Mouse (Mus musculus) kidney, embryonic 14.5 days (tissue): ENCODE measurements around the gene Ptgdr2. TPM values are rescaled to one million over a fixed set of nuclear protein-coding genes. Genes with fewer than 3 reads are reported as not detected.

Source experiments
- ATAC-seq: fragments of 200-750 bp; cut with Nextera tagmentation; 2 replicates; pipeline ENCODE4 v1.8.0; 2017; ENCODE audit warnings: moderate number of reproducible peaks, mild to moderate bottlenecking, moderate TSS enrichment, moderate library complexity; ENCODE audit not compliant: low FRiP score, low TSS enrichment
- H3K27ac ChIP-seq: fragments of 300-500 bp; sonication (generic); 2 replicates; pipeline ENCODE4 v1.5.1; 2014; ENCODE audit warnings: low read depth, mild to moderate bottlenecking, low read length, moderate library complexity, mixed read lengths
- H3K27me3 ChIP-seq: fragments of 300-500 bp; sonication (generic); 2 replicates; pipeline ENCODE4 v1.6.1; 2014; ENCODE audit warnings: mild to moderate bottlenecking, low read length; ENCODE audit not compliant: control insufficient read depth, insufficient read depth
- H3K36me3 ChIP-seq: fragments of 300-500 bp; sonication (generic); 2 replicates; pipeline ENCODE4 v1.6.1; 2014; ENCODE audit warnings: low read length, mixed read lengths; ENCODE audit not compliant: control insufficient read depth, insufficient read depth
- H3K4me1 ChIP-seq: fragments of 300-500 bp; sonication (generic); 2 replicates; pipeline ENCODE4 v1.6.1; 2014; ENCODE audit warnings: low read length, mixed read lengths; ENCODE audit not compliant: control insufficient read depth, insufficient read depth
- H3K4me2 ChIP-seq: fragments of 300-500 bp; sonication (generic); replicated peaks from 2 replicates; pipeline ENCODE4 v1.6.1; 2014; ENCODE audit warnings: low read depth, mild to moderate bottlenecking, low read length
- H3K4me3 ChIP-seq: fragments of 300-500 bp; sonication (generic); 2 replicates; pipeline ENCODE4 v1.5.1; 2014; ENCODE audit warnings: mild to moderate bottlenecking, low read length
- H3K9ac ChIP-seq: fragments of 300-500 bp; sonication (generic); 2 replicates; pipeline ENCODE4 v1.6.1; 2014; ENCODE audit warnings: low read depth, mild to moderate bottlenecking, low read length, moderate library complexity
- H3K9me3 ChIP-seq: fragments of 300-500 bp; sonication (generic); 2 replicates; pipeline ENCODE4 v1.6.1; 2016; ENCODE audit warnings: low read length; ENCODE audit not compliant: control insufficient read depth
- WGBS: fragments of 180-500 bp; shearing (Covaris S2); extraction: QIAGEN DNeasy Blood & Tissue Kit; methylation state at CpG from one replicate; pipeline ENCODE4 v1.1.7; 2014; 5-methylcytosine and 5-hydroxymethylcytosine counted together
- polyA plus RNA-seq: library from polyadenylated mRNA; unstranded; fragments of >200 nt; fragmentation: Nextera tagmentation; extraction: Ambion mirVana; gene quantifications from 2 replicates; pipeline ENCODE4 v1.2.1, GENCODE M21; 2014

The Ptgdr2 gene
- polyA plus RNA-seq, 1 experiment from 2014 or later: not detected

- 71% methylated on average over 2 of the region's 2 CpGs for WGBS
- H3K4me2 ChIP-seq: no peak within 1 kb of the TSS
Measured at GRCm38 (mm10) chr19:10920532-10920931, 16.4 kb upstream of the Ptgdr2 start, which contains the start of gene Zp1. Gene Zp1 (minus strand): TSS chr19:10920632.

GRCm38 (mm10) chr19:10921058-10921457, 15.9 kb upstream of the Ptgdr2 start:
- no peak for ATAC-seq
- H3K9me3 ChIP-seq: no peaks in the 10 kb centered on the region
- 78% methylated on average over 3 of the region's 3 CpGs for WGBS
- H3K36me3 ChIP-seq: no peaks in the 10 kb centered on the region
- H3K27me3 ChIP-seq: no peaks in the 10 kb centered on the region
- peaks cover 10% of the 10 kb centered on the region for H3K4me1 ChIP-seq
- no peak overlapping the region for H3K4me3 ChIP-seq
- no peak overlapping the region for H3K4me2 ChIP-seq
- no peak overlapping the region for H3K27ac ChIP-seq
- no peak overlapping the region for H3K9ac ChIP-seq

More at GRCm38 (mm10) chr19:10920532-10920931, 16.4 kb upstream of the Ptgdr2 start, which contains the start of gene Zp1:
- peaks cover 7% of the 10 kb centered on the region for H3K4me1 ChIP-seq
- no peaks in the 10 kb centered on the region for H3K9me3 ChIP-seq
- H3K4me3 ChIP-seq: no peak within 1 kb of the TSS
- no peaks in the 10 kb centered on the region for H3K27me3 ChIP-seq
- no peak within 1 kb of the TSS for H3K27ac ChIP-seq
- no peaks in the 10 kb centered on the region for H3K36me3 ChIP-seq
- no peak within 1 kb of the TSS for H3K9ac ChIP-seq
- ATAC-seq: no peak

GRCm38 (mm10) chr19:10924220-10924619, 12.7 kb upstream of the Ptgdr2 start:
- no peak for ATAC-seq
- no peaks in the 10 kb centered on the region for H3K27me3 ChIP-seq
- no peak overlapping the region for H3K4me2 ChIP-seq
- 0 out of 2 replicates have a peak overlapping the region, but pooled peaks have one; percentile 2 for H3K27ac ChIP-seq
- no peaks in the 10 kb centered on the region for H3K9me3 ChIP-seq
- peaks cover 15% of the 10 kb centered on the region for H3K4me1 ChIP-seq
- no peaks in the 10 kb centered on the region for H3K36me3 ChIP-seq
- H3K4me3 ChIP-seq: no peak overlapping the region
- WGBS: 26% methylated on average over 4 of the region's 4 CpGs
- H3K9ac ChIP-seq: no peak overlapping the region

- no peaks in the 10 kb centered on the region for H3K27me3 ChIP-seq
- peak; percentile 65 for ATAC-seq
- 19% methylated on average over 6 of the region's 6 CpGs for WGBS
- H3K36me3 ChIP-seq: no peaks in the 10 kb centered on the region
- peaks cover 15% of the 10 kb centered on the region for H3K4me1 ChIP-seq
- no peak overlapping the region for H3K4me3 ChIP-seq
- H3K4me2 ChIP-seq: no peak overlapping the region
- no peaks in the 10 kb centered on the region for H3K9me3 ChIP-seq
- H3K27ac ChIP-seq: peak overlapping the region; percentile 63; the same call in 1 of the 2 replicates
- H3K9ac ChIP-seq: no peak overlapping the region
Measured at GRCm38 (mm10) chr19:10926123-10926621, 10.8 kb upstream of the Ptgdr2 start.

GRCm38 (mm10) chr19:10926666-10927065, 10.3 kb upstream of the Ptgdr2 start:
- peaks cover 15% of the 10 kb centered on the region for H3K4me1 ChIP-seq
- H3K9me3 ChIP-seq: no peaks in the 10 kb centered on the region
- H3K4me2 ChIP-seq: no peak overlapping the region
- no peak overlapping the region for H3K9ac ChIP-seq
- no peak overlapping the region for H3K4me3 ChIP-seq
- 38% methylated on average over 4 of the region's 4 CpGs for WGBS
- H3K27me3 ChIP-seq: no peaks in the 10 kb centered on the region
- ATAC-seq: no peak
- no peaks in the 10 kb centered on the region for H3K36me3 ChIP-seq
- peak overlapping the region; percentile 63; the same call in 1 of the 2 replicates for H3K27ac ChIP-seq

GRCm38 (mm10) chr19:10930641-10931040, 6.3 kb upstream of the Ptgdr2 start:
- Histone ChIP-seq H3K4me3 (no peak overlapping the region), H3K4me1 (peaks cover 8% of the 10 kb centered on the region; the same call in 1 of the 2 replicates), H3K9me3 (no peaks in the 10 kb centered on the region), H3K27me3 (no peaks in the 10 kb centered on the region), H3K36me3 (no peaks in the 10 kb centered on the region), H3K27ac (no peak overlapping the region), H3K4me2 (no peak overlapping the region), H3K9ac (no peak overlapping the region)
- WGBS: 66% methylated on average over 2 of the region's 2 CpGs
- no peak for ATAC-seq

GRCm38 (mm10) chr19:10935029-10935428, 1.9 kb upstream of the Ptgdr2 start:
- no peak overlapping the region for H3K9ac ChIP-seq
- H3K4me3 ChIP-seq: no peak overlapping the region
- H3K36me3 ChIP-seq: no peaks in the 10 kb centered on the region
- no peak for ATAC-seq
- H3K27me3 ChIP-seq: no peaks in the 10 kb centered on the region
- WGBS: 61% methylated on average over 5 of the region's 5 CpGs
- no peak overlapping the region for H3K4me2 ChIP-seq
- no peaks in the 10 kb centered on the region for H3K4me1 ChIP-seq
- H3K27ac ChIP-seq: no peak overlapping the region
- no peaks in the 10 kb centered on the region for H3K9me3 ChIP-seq

GRCm38 (mm10) chr19:10936077-10936476, 883 bp upstream of the Ptgdr2 start:
- Histone ChIP-seq H3K36me3 (no peaks in the 10 kb centered on the region), H3K9ac (no peak overlapping the region), H3K4me3 (no peak overlapping the region), H3K27me3 (no peaks in the 10 kb centered on the region), H3K4me2 (no peak overlapping the region), H3K9me3 (no peaks in the 10 kb centered on the region), H3K27ac (no peak overlapping the region), H3K4me1 (0 out of 2 replicates have a peak, but pooled peaks cover 3% of the 10 kb centered on the region)
- ATAC-seq: no peak
- WGBS: 86% methylated on average over 5 of the region's 5 CpGs

GRCm38 (mm10) chr19:10938771-10939170, 1.8 kb downstream of the Ptgdr2 start:
- Histone ChIP-seq H3K4me1 (0 out of 2 replicates have a peak, but pooled peaks cover 3% of the 10 kb centered on the region), H3K9ac (no peak overlapping the region), H3K27ac (no peak overlapping the region), H3K27me3 (no peaks in the 10 kb centered on the region), H3K9me3 (no peaks in the 10 kb centered on the region), H3K36me3 (peaks cover 22% of the 10 kb centered on the region), H3K4me3 (no peak overlapping the region), H3K4me2 (no peak overlapping the region)
- WGBS: 63% methylated on average over 3 of the region's 3 CpGs
- ATAC-seq: no peak
